Mouse (Mus musculus) heart, adult 2 months (tissue): Measurements from ENCODE around the gene Kcna7. TPM values are rescaled to one million over a fixed set of nuclear protein-coding genes. Genes with fewer than 3 reads are reported as not detected.

Source experiments
- DNase-seq, 2 experiments: peaks; one replicate each; pipeline ENCODE4 v3.0.0; 2021
- H3K27ac ChIP-seq: fragments of 200-600 bp; 2 replicates; pipeline ENCODE4 v1.8.1; 2022
- H3K27me3 ChIP-seq: fragments of 200-500 bp; 2 replicates; pipeline ENCODE4 v1.6.1; 2012; ENCODE audit warnings: mild to moderate bottlenecking, low read length, inconsistent platforms, mixed read lengths; ENCODE audit not compliant: control insufficient read depth, insufficient read depth
- H3K36me3 ChIP-seq: fragments of 200-500 bp; 2 replicates; pipeline ENCODE4 v1.6.1; 2012; ENCODE audit warnings: low read length, inconsistent platforms; ENCODE audit not compliant: control insufficient read depth, insufficient read depth
- H3K4me1 ChIP-seq: fragments of 200-500 bp; 2 replicates; pipeline ENCODE4 v1.6.1; 2011; ENCODE audit warnings: low read length; ENCODE audit not compliant: control insufficient read depth, insufficient read depth
- H3K4me3 ChIP-seq: fragments of 200-600 bp; 2 replicates; pipeline ENCODE4 v1.8.1; 2022
- H3K79me2 ChIP-seq: fragments of 200-500 bp; replicated peaks from 2 replicates; pipeline ENCODE4 v1.6.1; 2012; ENCODE audit warnings: mild to moderate bottlenecking, inconsistent platforms, low read length, moderate library complexity, mixed read lengths; ENCODE audit not compliant: control insufficient read depth, insufficient read depth
- H3K9ac ChIP-seq: fragments of 200-500 bp; 2 replicates; pipeline ENCODE4 v1.6.1; 2012; ENCODE audit warnings: low read depth, mild to moderate bottlenecking, control low read depth, inconsistent platforms, low read length, mixed read lengths
- CTCF ChIP-seq: fragments of 200-600 bp; IDR thresholded peaks from 2 replicates; pipeline ENCODE4 v1.8.1; 2022; ENCODE audit warnings: antibody characterized with exemption, mild to moderate bottlenecking, moderate library complexity
- EP300 ChIP-seq: fragments of 200-500 bp; IDR thresholded peaks from 2 replicates; pipeline ENCODE4 v1.6.1; 2011; ENCODE audit warnings: low read depth, low read length, control low read depth; ENCODE audit not compliant: insufficient read depth
- POLR2A ChIP-seq: fragments of 200-500 bp; IDR thresholded peaks from 2 replicates; pipeline ENCODE4 v1.6.1; 2011; ENCODE audit warnings: mild to moderate bottlenecking, low read depth, low read length, control low read depth; ENCODE audit not compliant: insufficient read depth
- WGBS: fragments of 180-500 bp; shearing (Covaris S2); methylation state at CpG from one replicate; pipeline ENCODE4 v1.1.7; 2018; 5-methylcytosine and 5-hydroxymethylcytosine counted together
- intact Hi-C: fragments of 180-260 bp; cut with DNase I; formaldehyde crosslinking; loops from one replicate; pipeline ENCODE4 v1.15.1; 2025
- polyA plus RNA-seq: library from polyadenylated mRNA; depleted of rRNA; stranded (reverse); fragments of >200 nt; gene quantifications from 2 replicates; pipeline ENCODE4 v1.2.3, GENCODE M21; 2012
- total RNA-seq, 2 experiments: library from RNA; stranded (reverse); gene quantifications; 2 replicates each; pipeline ENCODE4 v1.2.3; 2021

The Kcna7 gene
- total and polyA plus RNA-seq, 3 experiments: 5.9 to 6.7 (median 6.0) TPM

DNA sequence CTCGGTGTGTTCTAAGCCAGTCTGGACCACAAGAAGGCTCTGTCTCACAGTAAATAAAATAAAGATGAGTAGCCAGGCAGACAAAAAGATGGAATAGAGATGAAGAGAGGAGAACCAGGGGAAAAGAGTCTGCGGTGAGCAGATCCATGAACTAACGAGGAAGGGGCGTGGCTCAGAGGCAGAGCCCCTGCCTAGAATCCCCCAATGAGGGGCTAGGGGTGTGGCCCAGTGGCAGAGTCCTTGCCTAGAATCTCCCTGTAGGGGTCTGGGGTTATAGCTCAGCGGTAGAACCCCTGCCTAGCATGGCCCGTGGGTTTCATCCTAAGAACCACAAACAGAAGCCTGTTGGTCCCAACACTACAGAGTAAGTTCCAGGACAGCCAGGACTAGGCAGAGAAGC, 31.6 kb downstream of the Kcna7 start:
- Histone ChIP-seq H3K4me1 (peaks cover 7% of the 10 kb centered on the region), H3K27me3 (no peaks in the 10 kb centered on the region), H3K4me3 (no peak overlapping the region), H3K79me2 (no peaks in the 10 kb centered on the region), H3K36me3 (no peaks in the 10 kb centered on the region), H3K9ac (no peak overlapping the region), H3K27ac (no peak overlapping the region)
- intact Hi-C loops: no loop called here
- TF ChIP-seq POLR2A (no peak), CTCF (no peak), EP300 (no peak)
- WGBS: 60% methylated on average over 6 of the region's 6 CpGs
- DNase-seq: no peak

DNA sequence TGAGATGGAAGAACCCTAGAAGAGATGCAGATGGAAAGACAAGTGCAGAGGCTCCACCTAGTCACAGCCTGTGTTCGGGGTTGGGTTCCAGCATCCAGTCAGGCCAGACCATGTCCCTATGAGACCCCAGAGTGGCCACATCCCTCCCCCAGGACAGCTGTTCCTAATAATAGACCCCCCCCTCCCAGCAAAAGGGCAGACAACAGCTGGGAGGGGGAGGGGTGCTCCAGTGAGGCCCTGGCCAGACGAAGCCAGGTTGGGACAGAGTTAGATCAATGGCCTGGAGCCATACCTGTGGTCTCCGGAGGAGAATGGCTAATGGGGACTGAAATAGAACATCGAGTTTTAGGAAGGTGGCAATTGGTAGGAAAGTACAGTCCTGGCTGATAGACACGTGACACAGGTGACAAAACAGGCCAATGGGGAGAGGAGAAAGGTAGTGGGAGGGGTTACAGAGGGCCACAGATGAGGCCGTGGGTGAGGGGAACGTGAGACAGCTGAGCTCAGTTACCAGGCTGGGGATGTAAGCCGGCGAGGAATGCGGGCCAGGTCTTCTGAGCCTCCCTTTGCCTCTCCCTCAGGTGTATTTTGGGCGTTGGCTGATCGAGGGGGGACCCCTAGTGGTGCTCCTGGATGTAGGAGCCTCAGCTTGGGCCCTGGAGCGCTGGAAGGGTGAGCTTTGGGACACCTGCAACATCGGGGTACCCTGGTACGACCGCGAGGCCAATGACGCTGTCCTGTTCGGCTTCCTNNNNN, 32.2 kb downstream of the Kcna7 start, which contains the start of gene Ruvbl2:
Gene Ruvbl2, minus strand, starts transcription at position 576 of the 756 bp plus-strand sequence.
- H3K79me2 ChIP-seq: no peaks in the 10 kb centered on the region
- 45% methylated on average over 19 of the region's 19 CpGs for WGBS
- no peak for DNase-seq
- intact Hi-C loops: no loop called here
- H3K9ac ChIP-seq: no peak within 1 kb of the TSS
- no peaks in the 10 kb centered on the region for H3K36me3 ChIP-seq
- H3K27me3 ChIP-seq: no peaks in the 10 kb centered on the region
- H3K4me1 ChIP-seq: peaks cover 7% of the 10 kb centered on the region
- peak; percentile 54 for TF ChIP-seq CTCF
- no peak for TF ChIP-seq POLR2A
- TF ChIP-seq EP300: 0 out of 2 replicates have a peak, but pooled peaks have one; percentile 13
- no peak within 1 kb of the TSS for H3K4me3 ChIP-seq
- no peak within 1 kb of the TSS for H3K27ac ChIP-seq

DNA sequence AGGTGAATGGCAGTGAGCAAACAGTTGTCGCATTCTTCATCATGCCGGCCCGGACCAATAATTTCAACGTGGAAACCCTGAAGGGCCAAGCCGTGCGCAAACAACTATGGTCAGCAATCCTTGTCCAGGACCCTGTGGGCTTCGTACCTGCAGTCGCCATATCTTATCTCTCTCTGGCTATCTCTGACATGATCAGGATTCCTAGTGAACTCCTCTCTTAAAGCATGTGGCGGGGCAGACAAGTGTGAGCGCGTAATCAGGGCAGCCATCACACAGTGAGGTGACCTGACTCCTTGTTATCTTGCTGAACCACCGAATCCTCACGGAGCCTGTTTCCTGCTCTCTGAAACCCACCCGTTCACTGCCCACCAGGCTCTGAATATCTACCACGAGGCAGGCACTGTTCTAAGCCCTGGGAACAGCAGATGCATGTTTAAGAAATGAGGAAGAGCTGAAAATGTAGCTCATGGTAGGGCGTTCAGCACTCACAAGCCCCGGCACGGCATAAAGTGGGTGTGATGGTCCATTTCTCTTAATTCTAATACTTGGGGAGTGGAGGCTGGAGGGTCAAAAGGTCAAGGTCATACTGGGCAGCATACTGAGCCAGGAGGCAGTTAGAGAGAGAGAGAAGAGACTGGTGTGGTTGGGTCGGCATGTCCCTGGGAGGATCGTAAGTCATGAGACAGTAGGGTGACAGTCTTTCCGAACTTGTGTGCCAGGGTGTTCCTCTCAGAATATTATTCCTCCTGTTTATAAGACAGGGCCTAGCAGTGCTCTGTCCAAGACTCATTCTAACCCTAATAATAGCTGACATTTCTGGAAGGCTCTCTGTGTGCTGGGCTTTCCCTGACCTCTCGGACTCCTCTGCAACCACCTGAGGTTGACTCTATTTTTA, 38.3 kb downstream of the Kcna7 start:
- Histone ChIP-seq H3K27me3 (no peaks in the 10 kb centered on the region), H3K79me2 (no peaks in the 10 kb centered on the region), H3K4me3 (no peak overlapping the region), H3K9ac (no peak overlapping the region), H3K27ac (peak overlapping the region; percentile 68), H3K36me3 (no peaks in the 10 kb centered on the region; the same call in 1 of the 2 replicates), H3K4me1 (no peaks in the 10 kb centered on the region)
- intact Hi-C loops: no loop called here
- DNase-seq: no peak
- WGBS: 74% methylated on average over 22 of the region's 22 CpGs
- TF ChIP-seq POLR2A (0 out of 2 replicates have a peak, but pooled peaks have one; percentile 11), CTCF (no peak), EP300 (peak; percentile 64; the same call in 1 of the 2 replicates)

DNA sequence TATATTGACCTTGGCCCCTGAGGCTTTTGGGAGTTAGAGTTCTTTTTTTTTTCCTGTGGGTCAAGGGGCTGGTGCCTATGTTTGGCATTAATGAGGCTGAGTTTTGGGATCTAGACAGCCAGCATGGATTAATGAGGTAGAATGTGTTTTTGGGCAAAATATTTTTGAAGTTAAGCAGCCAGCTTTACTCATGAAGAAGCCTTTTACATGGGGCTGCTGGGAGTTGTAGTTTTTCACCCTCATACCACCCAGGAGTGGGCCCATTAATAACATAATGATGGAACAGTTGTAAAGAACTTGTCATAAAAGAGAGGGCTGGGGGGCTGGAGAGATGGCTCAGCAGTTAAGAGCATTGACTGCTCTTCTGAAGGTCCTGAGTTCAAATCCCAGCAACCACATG, 41.1 kb downstream of the Kcna7 start:
- Histone ChIP-seq H3K4me1 (no peaks in the 10 kb centered on the region), H3K27me3 (no peaks in the 10 kb centered on the region), H3K9ac (no peak overlapping the region), H3K79me2 (no peaks in the 10 kb centered on the region), H3K27ac (no peak overlapping the region), H3K4me3 (no peak overlapping the region), H3K36me3 (no peaks in the 10 kb centered on the region; the same call in 1 of the 2 replicates)
- intact Hi-C loops: no loop called here
- TF ChIP-seq POLR2A: no peak
- TF ChIP-seq EP300: no peak
- TF ChIP-seq CTCF: no peak
- no peak for DNase-seq

DNA sequence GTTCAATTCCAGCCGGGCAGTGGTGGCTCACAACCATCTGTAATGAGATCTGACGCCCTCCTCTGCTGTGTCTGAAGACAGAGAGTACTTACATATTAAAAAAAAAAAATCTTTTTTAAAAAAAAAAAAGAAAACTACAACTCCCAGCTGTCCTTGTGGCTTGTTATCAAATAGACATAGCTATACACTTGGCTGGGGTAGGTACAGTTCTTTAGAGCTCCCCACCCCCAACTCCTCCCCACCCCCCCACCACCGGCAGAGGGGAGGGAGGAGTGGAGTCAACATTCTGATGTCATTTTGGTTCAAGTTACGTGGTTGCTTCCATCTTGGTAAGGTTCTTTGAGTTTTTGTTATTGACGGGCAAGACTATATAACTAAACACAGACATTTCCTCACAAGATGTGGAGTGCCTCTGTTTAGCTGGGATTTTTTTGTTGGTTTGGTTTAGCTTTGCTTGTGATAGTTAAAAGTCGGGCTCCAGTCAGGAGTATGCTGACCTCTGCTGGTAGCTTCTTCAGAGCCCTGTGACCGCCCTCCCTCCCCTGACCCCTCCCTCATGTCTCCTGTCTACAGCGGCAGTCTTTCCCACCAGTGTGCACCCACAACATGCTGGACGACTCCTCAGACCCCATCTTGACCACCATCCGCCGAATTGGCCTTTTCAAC, 42.0 kb downstream of the Kcna7 start:
- no peak overlapping the region for H3K27ac ChIP-seq
- H3K79me2 ChIP-seq: no peaks in the 10 kb centered on the region
- H3K4me1 ChIP-seq: no peaks in the 10 kb centered on the region
- H3K36me3 ChIP-seq: no peaks in the 10 kb centered on the region; the same call in 1 of the 2 replicates
- WGBS: 39% methylated on average over 11 of the region's 11 CpGs
- DNase-seq: no peak
- H3K4me3 ChIP-seq: no peak overlapping the region
- intact Hi-C loops: no loop called here
- TF ChIP-seq POLR2A (no peak), CTCF (peak; percentile 65), EP300 (0 out of 2 replicates have a peak, but pooled peaks have one; percentile 38)
- H3K9ac ChIP-seq: no peak overlapping the region
- no peaks in the 10 kb centered on the region for H3K27me3 ChIP-seq
